Mouse (Mus musculus) layer of hippocampus, adult 9-11 months (tissue): Measurements from ENCODE around the gene Olfr295.

Experiments
- DNase-seq: peaks from one replicate; pipeline ENCODE4 v3.0.0; 2022

Gene Olfr295

GRCm38 (mm10) chr7:86583562-86583961 is at the start of gene Olfr295:
Gene Olfr295, plus strand, starts transcription at chr7:86583862.
- no peak for DNase-seq

DNA sequence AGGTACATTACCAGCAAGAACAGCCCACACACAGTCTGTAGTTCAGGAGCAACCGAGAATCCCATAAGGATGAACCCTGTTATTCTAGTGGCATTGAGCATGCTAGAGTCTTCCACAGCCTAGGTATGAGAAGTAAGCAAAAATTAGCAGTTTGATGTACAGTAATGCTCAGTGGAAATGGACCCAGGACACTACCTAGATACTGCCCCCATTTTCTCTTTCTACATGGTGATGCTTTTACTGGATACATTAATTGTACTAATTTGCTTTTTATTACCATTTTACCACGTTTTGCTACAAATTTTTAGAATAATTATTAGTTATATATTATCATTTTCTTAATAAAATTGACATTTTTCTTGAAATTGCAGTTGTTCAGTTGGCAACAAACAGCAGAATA is 32.9 kb downstream of the Olfr295 start, which contains the start of gene Olfr294:
TSS of gene Olfr294 (minus strand) at position 101 of the 400 bp plus-strand sequence.
- DNase-seq, result no peak
